Mouse (Mus musculus) embryonic fibroblast, embryonic 13.5 days (primary cell): ENCODE data around the gene Sln. TPM values are rescaled to one million over a fixed set of nuclear protein-coding genes. Genes with fewer than 3 reads are reported as not detected.

Experiments used
- H3K27ac ChIP-seq: 2 replicates; pipeline ENCODE4 v1.5.1; 2012; ENCODE audit warnings: low read length, control low read depth, inconsistent platforms; ENCODE audit not compliant: insufficient read depth
- H3K4me1 ChIP-seq: 2 replicates; pipeline ENCODE4 v1.6.1; 2011; ENCODE audit warnings: low read length; ENCODE audit not compliant: control insufficient read depth, insufficient read depth
- H3K4me3 ChIP-seq: 2 replicates; pipeline ENCODE4 v1.5.1; 2011; ENCODE audit warnings: mild to moderate bottlenecking, control low read depth, low read length; ENCODE audit not compliant: insufficient read depth
- CTCF ChIP-seq: IDR thresholded peaks from 2 replicates; pipeline ENCODE4 v1.5.1; 2011; ENCODE audit warnings: mild to moderate bottlenecking, control low read depth, low read length, moderate library complexity, borderline replicate concordance; ENCODE audit not compliant: insufficient read depth
- POLR2A ChIP-seq: IDR thresholded peaks from 2 replicates; pipeline ENCODE4 v1.6.1; 2011; ENCODE audit warnings: low read depth, mild to moderate bottlenecking, control low read depth, low read length, moderate library complexity
- polyA plus RNA-seq: library from polyadenylated mRNA; stranded (reverse); fragments of >200 nt; gene quantifications from 2 replicates; pipeline ENCODE4 v1.2.4, GENCODE M21; 2011; ENCODE audit warnings: low read depth; ENCODE audit not compliant: missing spikeins, insufficient read length

The Sln gene
- polyA plus RNA-seq, 1 experiment: not detected

GRCm38 (mm10) chr9:53899836-53900235 lies 49.9 kb downstream of the Sln start:
- Histone ChIP-seq H3K4me3 (no peak overlapping the region), H3K4me1 (no peaks in the 10 kb centered on the region), H3K27ac (no peak overlapping the region)
- TF ChIP-seq POLR2A: no peak
- TF ChIP-seq CTCF: no peak

GRCm38 (mm10) chr9:53903215-53903842 lies 53.4 kb downstream of the Sln start:
- Histone ChIP-seq H3K4me1 (no peaks in the 10 kb centered on the region), H3K4me3 (no peak overlapping the region), H3K27ac (no peak overlapping the region)
- TF ChIP-seq CTCF (no peak), POLR2A (no peak)

Other genes starting within 250 kb of the Sln start
- 46.7 and 75.9 TPM in 2 replicates for gene Acat1, start 239.8 kb upstream of the Sln start, polyA plus RNA-seq
- gene Cul5, start 180.2 kb upstream of the Sln start, polyA plus RNA-seq: 58.1 and 76.3 TPM in 2 replicates
- not detected in 2 replicates for gene Rab39, start 143.9 kb upstream of the Sln start, polyA plus RNA-seq
- gene Slc35f2, start 78.6 kb upstream of the Sln start, polyA plus RNA-seq: 0.30 TPM in 1 of 2 replicates, not detected in the other
- gene Elmod1, start 125.1 kb downstream of the Sln start, polyA plus RNA-seq: not detected in 2 replicates
- 0.25 and 1.1 TPM in 2 replicates for gene Tnfaip8l3, start 218.2 kb downstream of the Sln start, polyA plus RNA-seq